Mouse (Mus musculus) MEL (cell line): Measurements from ENCODE around the gene Ctsw. TPM values are rescaled to one million over a fixed set of nuclear protein-coding genes. Genes with fewer than 3 reads are reported as not detected.

Experiments
- DNase-seq: peaks from one replicate; pipeline ENCODE4 v3.0.0; 2011; ENCODE audit warnings: low read depth, low spot score
- H3K27ac ChIP-seq: 2 replicates; pipeline ENCODE4 v1.5.1; 2012; ENCODE audit warnings: low read depth, mild to moderate bottlenecking, control low read depth, low read length, moderate library complexity; ENCODE audit not compliant: control insufficient read depth
- H3K27me3 ChIP-seq, 2 experiments: fragments of 150-350 bp in 1 of 2; sonication (generic) in 1 of 2; 2 replicates each; pipeline ENCODE4 v1.6.1; 2012; ENCODE audit warnings: low read length in 2 of 2, mild to moderate bottlenecking in 2 of 2, improper control_type of control experiment in 1 of 2, moderate library complexity in 1 of 2; ENCODE audit not compliant: insufficient read depth in 2 of 2, control insufficient read depth in 1 of 2
- H3K36me3 ChIP-seq, 2 experiments: 2 replicates each; pipeline ENCODE4 v1.6.1; 2012 to 2014; ENCODE audit warnings: low read length in 2 of 2, improper control_type of control experiment in 1 of 2, inconsistent platforms in 1 of 2, mild to moderate bottlenecking in 1 of 2; ENCODE audit not compliant: insufficient read depth in 2 of 2, control insufficient read depth in 1 of 2
- H3K4me1 ChIP-seq, 2 experiments: fragments of 150-350 bp in 1 of 2; sonication (generic) in 1 of 2; 2 replicates each; pipeline ENCODE4 v1.6.1; 2012; ENCODE audit warnings: low read length in 2 of 2, improper control_type of control experiment in 1 of 2, mild to moderate bottlenecking in 1 of 2; ENCODE audit not compliant: insufficient read depth in 2 of 2, control insufficient read depth in 1 of 2
- H3K4me3 ChIP-seq, 2 experiments: fragments of 150-350 bp in 1 of 2; sonication (generic) in 1 of 2; 2 replicates each; pipeline ENCODE4 v1.5.1; 2012; ENCODE audit warnings: low read depth in 2 of 2, low read length in 2 of 2, mild to moderate bottlenecking in 2 of 2, moderate library complexity in 2 of 2, control low read depth in 1 of 2, improper control_type of control experiment in 1 of 2; ENCODE audit not compliant: control insufficient read depth in 1 of 2, insufficient read depth in 1 of 2
- H3K79me2 ChIP-seq: 2 replicates; pipeline ENCODE4 v1.6.1; 2012; ENCODE audit warnings: mild to moderate bottlenecking, low read length, moderate library complexity; ENCODE audit not compliant: control insufficient read depth, poor library complexity, insufficient read depth
- H3K9ac ChIP-seq: 2 replicates; pipeline ENCODE4 v1.6.1; 2012; ENCODE audit warnings: low read depth, mild to moderate bottlenecking, control low read depth, low read length, moderate library complexity; ENCODE audit not compliant: control insufficient read depth, poor library complexity, severe bottlenecking
- H3K9me3 ChIP-seq: fragments of 150-350 bp; sonication (generic); replicated peaks from 2 replicates; pipeline ENCODE4 v1.6.1; 2012; ENCODE audit warnings: mild to moderate bottlenecking, low read length, improper control_type of control experiment, moderate library complexity; ENCODE audit not compliant: insufficient read depth
- BHLHE40 ChIP-seq: IDR thresholded peaks from 2 replicates; pipeline ENCODE4 v1.6.1; 2012; ENCODE audit warnings: low read depth, mild to moderate bottlenecking, inconsistent platforms, low read length, improper control_type of control experiment, borderline replicate concordance
- CHD1 ChIP-seq: IDR thresholded peaks from 2 replicates; pipeline ENCODE4 v1.6.1; 2012; ENCODE audit warnings: low read depth, mild to moderate bottlenecking, inconsistent platforms, low read length, improper control_type of control experiment
- CHD2 ChIP-seq: IDR thresholded peaks from 2 replicates; pipeline ENCODE4 v1.6.1; 2011; ENCODE audit warnings: low read length, improper control_type of control experiment
- CTCF ChIP-seq, 3 experiments: IDR thresholded peaks in 2 of 3; conservative IDR thresholded peaks in 1 of 3; 2 replicates each; pipeline ENCODE4 v1.5.1; 2011 to 2012; ENCODE audit warnings: low read length in 3 of 3, low read depth in 2 of 3, mild to moderate bottlenecking in 2 of 3, improper control_type of control experiment in 1 of 3, inconsistent platforms in 1 of 3, mixed read lengths in 1 of 3, moderate library complexity in 1 of 3; ENCODE audit not compliant: control insufficient read depth in 1 of 3, insufficient read depth in 1 of 3, poor library complexity in 1 of 3, severe bottlenecking in 1 of 3
- E2F4 ChIP-seq: IDR thresholded peaks from 2 replicates; pipeline ENCODE4 v1.6.1; 2011; ENCODE audit warnings: low read depth, low read length, improper control_type of control experiment, borderline replicate concordance
- ELF1 ChIP-seq: IDR thresholded peaks from 2 replicates; pipeline ENCODE4 v1.6.1; 2014; ENCODE audit warnings: low read depth, mild to moderate bottlenecking, inconsistent platforms, low read length, improper control_type of control experiment, moderate library complexity
- EP300 ChIP-seq, 2 experiments: IDR thresholded peaks; 2 replicates each; pipeline ENCODE4 v1.6.1; 2011; ENCODE audit warnings: improper control_type of control experiment in 2 of 2, low read length in 2 of 2, low read depth in 1 of 2, mild to moderate bottlenecking in 1 of 2
- ETS1 ChIP-seq: IDR thresholded peaks from 2 replicates; pipeline ENCODE4 v1.6.1; 2012; ENCODE audit warnings: low read depth, mild to moderate bottlenecking, inconsistent platforms, low read length, improper control_type of control experiment, moderate library complexity
- GABPA ChIP-seq: IDR thresholded peaks from 2 replicates; pipeline ENCODE4 v1.6.1; 2012; ENCODE audit warnings: low read depth, mild to moderate bottlenecking, inconsistent platforms, low read length, improper control_type of control experiment, moderate library complexity
- GATA1 ChIP-seq: IDR thresholded peaks from 2 replicates; pipeline ENCODE4 v1.6.1; 2011; ENCODE audit warnings: low read depth, low read length, improper control_type of control experiment
- HCFC1 ChIP-seq: IDR thresholded peaks from 2 replicates; pipeline ENCODE4 v1.6.1; 2012; ENCODE audit warnings: low read depth, mild to moderate bottlenecking, inconsistent platforms, low read length, improper control_type of control experiment, moderate library complexity
- JUND ChIP-seq: IDR thresholded peaks from 2 replicates; pipeline ENCODE4 v1.6.1; 2011; ENCODE audit warnings: low read depth, mild to moderate bottlenecking, improper control_type of control experiment, low read length
- KAT2A ChIP-seq: conservative IDR thresholded peaks from 2 replicates; pipeline ENCODE4 v1.6.1; 2012; ENCODE audit warnings: low read depth, low read length, improper control_type of control experiment, inconsistent platforms
- MAFK ChIP-seq: IDR thresholded peaks from 2 replicates; pipeline ENCODE4 v1.6.1; 2011; ENCODE audit warnings: low read depth, mild to moderate bottlenecking, low read length, improper control_type of control experiment, borderline replicate concordance
- MAX ChIP-seq: IDR thresholded peaks from 2 replicates; pipeline ENCODE4 v1.6.1; 2011; ENCODE audit warnings: low read length, improper control_type of control experiment
- MAZ ChIP-seq: IDR thresholded peaks from 2 replicates; pipeline ENCODE4 v1.6.1; 2012; ENCODE audit warnings: low read depth, mild to moderate bottlenecking, inconsistent platforms, low read length, improper control_type of control experiment
- MEF2A ChIP-seq: IDR thresholded peaks from 2 replicates; pipeline ENCODE4 v1.6.1; 2014; ENCODE audit warnings: low read depth, mild to moderate bottlenecking, inconsistent platforms, low read length, improper control_type of control experiment; ENCODE audit not compliant: poor library complexity, insufficient replicate concordance, severe bottlenecking; ENCODE audit errors: extremely low read depth
- MXI1 ChIP-seq: IDR thresholded peaks from 2 replicates; pipeline ENCODE4 v1.6.1; 2011; ENCODE audit warnings: mild to moderate bottlenecking, low read depth, low read length, improper control_type of control experiment
- MYB ChIP-seq: IDR thresholded peaks from 2 replicates; pipeline ENCODE4 v1.6.1; 2011; ENCODE audit warnings: mild to moderate bottlenecking, low read depth, low read length, improper control_type of control experiment
- MYC ChIP-seq: IDR thresholded peaks from 2 replicates; pipeline ENCODE4 v1.6.1; 2011; ENCODE audit warnings: low read depth, mild to moderate bottlenecking, low read length, improper control_type of control experiment, moderate library complexity
- NELFE ChIP-seq: IDR thresholded peaks from 2 replicates; pipeline ENCODE4 v1.6.1; 2011; ENCODE audit warnings: low read depth, low read length, improper control_type of control experiment
- NRF1 ChIP-seq: IDR thresholded peaks from 2 replicates; pipeline ENCODE4 v1.6.1; 2014; ENCODE audit warnings: low read depth, mild to moderate bottlenecking, inconsistent platforms, low read length, improper control_type of control experiment, moderate library complexity; ENCODE audit not compliant: poor library complexity, insufficient read depth, severe bottlenecking
- POLR2A ChIP-seq, 2 experiments: IDR thresholded peaks; 2 replicates each; pipeline ENCODE4 v1.6.1; 2011 to 2012; ENCODE audit warnings: low read length in 2 of 2, mild to moderate bottlenecking in 2 of 2, control low read depth in 1 of 2, improper control_type of control experiment in 1 of 2, low read depth in 1 of 2, moderate library complexity in 1 of 2; ENCODE audit not compliant: control insufficient read depth in 1 of 2, insufficient read depth in 1 of 2, poor library complexity in 1 of 2
- POLR2AphosphoS2 ChIP-seq: IDR thresholded peaks from 2 replicates; pipeline ENCODE4 v1.6.1; 2011; ENCODE audit warnings: low read length, improper control_type of control experiment
- POLR2AphosphoS5 ChIP-seq: IDR thresholded peaks from 2 replicates; pipeline ENCODE4 v1.6.1; 2012; ENCODE audit warnings: low read depth, borderline replicate concordance, mild to moderate bottlenecking, inconsistent platforms, low read length, moderate library complexity, mixed read lengths
- RAD21 ChIP-seq: IDR thresholded peaks from 2 replicates; pipeline ENCODE4 v1.6.1; 2011; ENCODE audit warnings: mild to moderate bottlenecking, low read depth, low read length, improper control_type of control experiment
- RCOR1 ChIP-seq: IDR thresholded peaks from 2 replicates; pipeline ENCODE4 v1.6.1; 2012; ENCODE audit warnings: low read depth, mild to moderate bottlenecking, inconsistent platforms, low read length, improper control_type of control experiment
- SIN3A ChIP-seq: IDR thresholded peaks from 2 replicates; pipeline ENCODE4 v1.6.1; 2012; ENCODE audit warnings: low read length, improper control_type of control experiment, inconsistent platforms
- SMC3 ChIP-seq: IDR thresholded peaks from 2 replicates; pipeline ENCODE4 v1.6.1; 2011; ENCODE audit warnings: low read depth, low read length, improper control_type of control experiment
- TAL1 ChIP-seq: IDR thresholded peaks from 2 replicates; pipeline ENCODE4 v1.6.1; 2012; ENCODE audit warnings: mild to moderate bottlenecking, inconsistent platforms, low read length, moderate library complexity, mixed read lengths
- TBP ChIP-seq: IDR thresholded peaks from 2 replicates; pipeline ENCODE4 v1.8.0; 2011; ENCODE audit warnings: low read depth, low read length, improper control_type of control experiment
- TCF12 ChIP-seq: IDR thresholded peaks from 2 replicates; pipeline ENCODE4 v1.6.1; 2014; ENCODE audit warnings: low read depth, mild to moderate bottlenecking, inconsistent platforms, low read length, improper control_type of control experiment, moderate library complexity
- USF1 ChIP-seq: IDR thresholded peaks from 2 replicates; pipeline ENCODE4 v1.6.1; 2014; ENCODE audit warnings: low read depth, mild to moderate bottlenecking, inconsistent platforms, low read length, improper control_type of control experiment, moderate library complexity
- USF2 ChIP-seq, 2 experiments: IDR thresholded peaks; 2 replicates each; pipeline ENCODE4 v1.6.1; 2011 to 2012; ENCODE audit warnings: improper control_type of control experiment in 2 of 2, low read length in 2 of 2, borderline replicate concordance in 1 of 2, inconsistent platforms in 1 of 2, low read depth in 1 of 2, mild to moderate bottlenecking in 1 of 2; ENCODE audit not compliant: insufficient read depth in 1 of 2
- ZC3H11A ChIP-seq: IDR thresholded peaks from 2 replicates; pipeline ENCODE4 v1.6.1; 2012; ENCODE audit warnings: low read depth, mild to moderate bottlenecking, inconsistent platforms, low read length, improper control_type of control experiment
- ZKSCAN1 ChIP-seq: IDR thresholded peaks from 2 replicates; pipeline ENCODE4 v1.6.1; 2012; ENCODE audit warnings: low read depth, mild to moderate bottlenecking, inconsistent platforms, low read length, improper control_type of control experiment, moderate library complexity
- ZMIZ1 ChIP-seq: IDR thresholded peaks from 2 replicates; pipeline ENCODE4 v1.6.1; 2012; ENCODE audit warnings: low read depth, mild to moderate bottlenecking, inconsistent platforms, low read length, improper control_type of control experiment, moderate library complexity
- ZNF384 ChIP-seq: IDR thresholded peaks from 2 replicates; pipeline ENCODE4 v1.6.1; 2012; ENCODE audit warnings: low read depth, mild to moderate bottlenecking, inconsistent platforms, low read length, improper control_type of control experiment
- polyA plus RNA-seq, 2 experiments: library from polyadenylated mRNA; stranded (reverse) in 1 of 2; unstranded in 1 of 2; fragments of >175 nt in 1 of 2; fragments of >200 nt in 1 of 2; gene quantifications; 2 replicates each; pipeline versions ENCODE4 v1.2.1 to v1.2.4; 2012; ENCODE audit warnings: low replicate concordance in 2 of 2, low read depth in 1 of 2; ENCODE audit not compliant: insufficient read length in 2 of 2, insufficient read depth in 1 of 2, missing spikeins in 1 of 2
- total RNA-seq: library from RNA; depleted of rRNA; stranded (reverse); fragments of 300-350 nt; gene quantifications from 2 replicates; pipeline ENCODE4 v1.2.3, GENCODE M21; 2012

Gene Ctsw
- total and polyA plus RNA-seq, 3 experiments: 0.15 to 0.39 TPM; not detected in 1

DNA sequence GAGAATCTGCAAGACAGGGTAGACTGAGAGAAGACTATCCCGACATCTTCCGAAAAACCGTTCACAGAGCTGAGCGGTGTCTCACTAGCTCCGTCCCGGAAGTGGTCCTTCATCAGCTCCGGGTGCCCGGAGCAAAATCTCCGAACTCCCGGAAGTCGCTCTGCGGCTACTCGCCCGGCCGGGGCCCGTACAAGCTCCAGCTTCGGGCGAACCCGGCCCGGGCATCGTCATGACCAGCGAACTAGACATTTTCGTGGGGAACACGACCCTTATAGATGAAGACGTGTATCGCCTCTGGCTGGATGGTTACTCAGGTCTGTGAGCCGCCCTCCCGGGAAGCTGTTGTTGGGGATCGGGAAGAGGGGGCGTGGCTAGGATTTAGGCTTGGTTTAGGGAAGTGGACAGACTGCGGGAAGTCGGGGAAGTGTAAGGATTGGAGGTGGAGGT, 7.8 kb downstream of the Ctsw start, which contains the start of gene Fibp:
Fibp (plus strand) TSS at position 151 of the 447 bp plus-strand sequence.
- Histone ChIP-seq H3K9me3 (no peaks in the 10 kb centered on the region), H3K4me1 (peaks cover 0 to 30% of the 10 kb centered on the region in 2 experiments), H3K27me3 (no peaks in the 10 kb centered on the region), H3K36me3 (peaks cover 0 to 5% of the 10 kb centered on the region in 2 experiments; a peak in 2 of 4 replicates), H3K4me3 (peak within 1 kb of the TSS; percentile 95 to 99), H3K9ac (peak within 1 kb of the TSS; percentile 89), H3K27ac (peak within 1 kb of the TSS; percentile 83), H3K79me2 (peaks cover 13% of the 10 kb centered on the region)
- DNase-seq: peak; percentile 96
- no peak for TF ChIP-seq NRF1
- TF ChIP-seq ELF1: peak; percentile 93
- peak; percentile 89 to 96 for TF ChIP-seq POLR2A (IDR thresholded peaks at IDR 0.05; ENCODE audit: control insufficient read depth in 1 of 2, insufficient read depth in 1 of 2, low read depth in 1 of 2, low read length in 2 of 2, poor library complexity in 1 of 2)
- TF ChIP-seq POLR2AphosphoS2: peak; percentile 93
- TF ChIP-seq CHD1: no peak
- TF ChIP-seq CHD2: no peak
- TF ChIP-seq SIN3A: peak; percentile 91
- peak; percentile 91 for TF ChIP-seq NELFE
- TF ChIP-seq ZKSCAN1: no peak
- no peak for TF ChIP-seq SMC3
- no peak for TF ChIP-seq CTCF (IDR thresholded peaks at IDR 0.05 in 2 of 3, conservative IDR thresholded peaks at IDR 0.05 in 1 of 3; ENCODE audit: control insufficient read depth in 1 of 3, insufficient read depth in 1 of 3, low read depth in 2 of 3, low read length in 3 of 3, poor library complexity in 1 of 3, severe bottlenecking in 1 of 3)
- TF ChIP-seq TAL1: no peak
- 0 out of 2 replicates have a peak, but pooled peaks have one; percentile 37 for TF ChIP-seq MYC
- TF ChIP-seq BHLHE40: no peak
- TF ChIP-seq GATA1: no peak
- no peak for TF ChIP-seq ZC3H11A
- peak; percentile 91 for TF ChIP-seq HCFC1
- peak; percentile 93 for TF ChIP-seq TBP
- no peak for TF ChIP-seq ZNF384
- no peak for TF ChIP-seq POLR2AphosphoS5
- no peak for TF ChIP-seq MAX
- peak; percentile 25; the same call in 1 of the 2 replicates for TF ChIP-seq KAT2A
- TF ChIP-seq JUND: no peak
- TF ChIP-seq MYB: no peak
- no peak for TF ChIP-seq GABPA
- no peak for TF ChIP-seq EP300 (IDR thresholded peaks at IDR 0.05; ENCODE audit: low read depth in 1 of 2, low read length in 2 of 2)
- no peak; the same call in 1 of the 2 replicates for TF ChIP-seq MAZ
- no peak for TF ChIP-seq E2F4
- TF ChIP-seq MXI1: peak; percentile 88
- no peak for TF ChIP-seq RAD21
- TF ChIP-seq RCOR1: no peak; the same call in 1 of the 2 replicates
- peak; percentile 76 for TF ChIP-seq TCF12
- 0 out of 2 replicates have a peak, but pooled peaks have one; percentile 29 for TF ChIP-seq USF1
- no peak for TF ChIP-seq MEF2A
- no peak for TF ChIP-seq ETS1
- no peak for TF ChIP-seq USF2 (IDR thresholded peaks at IDR 0.05; ENCODE audit: borderline replicate concordance in 1 of 2, insufficient read depth in 1 of 2, low read depth in 1 of 2, low read length in 2 of 2)
- TF ChIP-seq MAFK: no peak
- TF ChIP-seq ZMIZ1: peak; percentile 72; the same call in 1 of the 2 replicates
